Mouse (Mus musculus) neural tube, embryonic 12.5 days (tissue): Measurements from ENCODE around the gene Far1. TPM values are rescaled to one million over a fixed set of nuclear protein-coding genes. Genes with fewer than 3 reads are reported as not detected.

Source experiments
- ATAC-seq: fragments of 200-750 bp; cut with Nextera tagmentation; 2 replicates; pipeline ENCODE4 v1.8.0; 2017; ENCODE audit warnings: low read depth, mild to moderate bottlenecking, moderate TSS enrichment, moderate library complexity; ENCODE audit not compliant: low FRiP score
- H3K27ac ChIP-seq: fragments of 300-500 bp; sonication (generic); 2 replicates; pipeline ENCODE4 v1.5.1; 2016
- H3K27me3 ChIP-seq: fragments of 300-500 bp; sonication (generic); replicated peaks from 2 replicates; pipeline ENCODE4 v1.6.1; 2016; ENCODE audit warnings: mild to moderate bottlenecking
- H3K36me3 ChIP-seq: fragments of 300-500 bp; sonication (generic); 2 replicates; pipeline ENCODE4 v1.6.1; 2016; ENCODE audit warnings: mild to moderate bottlenecking
- H3K4me1 ChIP-seq: fragments of 300-500 bp; sonication (generic); 2 replicates; pipeline ENCODE4 v1.6.1; 2016
- H3K4me2 ChIP-seq: fragments of 300-500 bp; sonication (generic); replicated peaks from 2 replicates; pipeline ENCODE4 v1.6.1; 2016; ENCODE audit warnings: mild to moderate bottlenecking
- H3K4me3 ChIP-seq: fragments of 300-500 bp; sonication (generic); 2 replicates; pipeline ENCODE4 v1.5.1; 2016
- H3K9ac ChIP-seq: fragments of 300-500 bp; sonication (generic); 2 replicates; pipeline ENCODE4 v1.6.1; 2016; ENCODE audit warnings: mild to moderate bottlenecking
- H3K9me3 ChIP-seq: fragments of 300-500 bp; sonication (generic); 2 replicates; pipeline ENCODE4 v1.6.1; 2016; ENCODE audit warnings: mild to moderate bottlenecking
- WGBS: fragments of 180-500 bp; shearing (Covaris S2); methylation state at CpG from one replicate; pipeline ENCODE4 v1.1.7; 2016; 5-methylcytosine and 5-hydroxymethylcytosine counted together
- polyA plus RNA-seq: library from polyadenylated mRNA; unstranded; fragments of >200 nt; fragmentation: Nextera tagmentation; extraction: Ambion mirVana; gene quantifications from 2 replicates; pipeline ENCODE4 v1.2.1, GENCODE M21; 2016

The Far1 gene
- polyA plus RNA-seq, 1 experiment from 2014 or later, result 81.8 TPM

- no peaks in the 10 kb centered on the region for H3K27me3 ChIP-seq
- no peak for ATAC-seq
- H3K36me3 ChIP-seq, result no peaks in the 10 kb centered on the region
- H3K9ac ChIP-seq, result no peak overlapping the region
- WGBS, result 70% methylated on average over 2 of the region's 2 CpGs
- H3K9me3 ChIP-seq, result no peaks in the 10 kb centered on the region
- no peaks in the 10 kb centered on the region for H3K4me1 ChIP-seq
- no peak overlapping the region for H3K27ac ChIP-seq
- H3K4me2 ChIP-seq, result no peak overlapping the region
- H3K4me3 ChIP-seq, result no peak overlapping the region
These were observed 68.5 kb downstream of the Far1 start for GRCm38 (mm10) chr7:113582111-113582510.

GRCm38 (mm10) chr7:113589211-113589610 lies 75.6 kb downstream of the Far1 start:
- Histone ChIP-seq H3K4me2 (no peak overlapping the region), H3K36me3 (no peaks in the 10 kb centered on the region), H3K9ac (no peak overlapping the region), H3K27ac (no peak overlapping the region), H3K27me3 (no peaks in the 10 kb centered on the region), H3K4me3 (no peak overlapping the region), H3K9me3 (no peaks in the 10 kb centered on the region), H3K4me1 (no peaks in the 10 kb centered on the region)
- 94% methylated on average over 2 of the region's 2 CpGs for WGBS
- ATAC-seq, result no peak

GRCm38 (mm10) chr7:113590330-113590729 lies 76.7 kb downstream of the Far1 start:
- Histone ChIP-seq H3K4me2 (no peak overlapping the region), H3K9me3 (no peaks in the 10 kb centered on the region), H3K36me3 (no peaks in the 10 kb centered on the region), H3K27ac (no peak overlapping the region), H3K4me1 (no peaks in the 10 kb centered on the region), H3K9ac (no peak overlapping the region), H3K27me3 (no peaks in the 10 kb centered on the region), H3K4me3 (no peak overlapping the region)
- WGBS, result 67% methylated on average over 1 of the region's 1 CpGs
- ATAC-seq, result no peak

- no peaks in the 10 kb centered on the region for H3K36me3 ChIP-seq
- H3K4me2 ChIP-seq, result no peak overlapping the region
- H3K27me3 ChIP-seq, result no peaks in the 10 kb centered on the region
- no peak for ATAC-seq
- no peaks in the 10 kb centered on the region for H3K9me3 ChIP-seq
- 30% methylated on average over 1 of the region's 1 CpGs for WGBS
- no peak overlapping the region for H3K27ac ChIP-seq
- no peak overlapping the region for H3K4me3 ChIP-seq
- H3K4me1 ChIP-seq, result no peaks in the 10 kb centered on the region
- no peak overlapping the region for H3K9ac ChIP-seq
These were observed 77.5 kb downstream of the Far1 start for GRCm38 (mm10) chr7:113591084-113591483.

GRCm38 (mm10) chr7:113591557-113592354 lies 78.1 kb downstream of the Far1 start:
- Histone ChIP-seq H3K27me3 (no peaks in the 10 kb centered on the region), H3K36me3 (no peaks in the 10 kb centered on the region), H3K9ac (no peak overlapping the region), H3K4me3 (no peak overlapping the region), H3K4me2 (no peak overlapping the region), H3K4me1 (no peaks in the 10 kb centered on the region), H3K27ac (no peak overlapping the region), H3K9me3 (no peaks in the 10 kb centered on the region)
- 84% methylated on average over 9 of the region's 9 CpGs for WGBS
- no peak for ATAC-seq

GRCm38 (mm10) chr7:113592696-113593095 lies 79.1 kb downstream of the Far1 start:
- no peak overlapping the region for H3K4me2 ChIP-seq
- H3K4me3 ChIP-seq, result no peak overlapping the region
- H3K4me1 ChIP-seq, result no peaks in the 10 kb centered on the region
- WGBS, result 83% methylated on average over 9 of the region's 9 CpGs
- H3K9ac ChIP-seq, result no peak overlapping the region
- H3K27ac ChIP-seq, result no peak overlapping the region
- H3K27me3 ChIP-seq, result no peaks in the 10 kb centered on the region
- ATAC-seq, result no peak
- no peaks in the 10 kb centered on the region for H3K36me3 ChIP-seq
- H3K9me3 ChIP-seq, result no peaks in the 10 kb centered on the region

GRCm38 (mm10) chr7:113594363-113594762 lies 80.7 kb downstream of the Far1 start:
- 0 out of 2 replicates have a peak, but pooled peaks have one; percentile 25 for ATAC-seq
- no peak overlapping the region for H3K27ac ChIP-seq
- no peaks in the 10 kb centered on the region for H3K9me3 ChIP-seq
- no peak overlapping the region for H3K4me3 ChIP-seq
- no peak overlapping the region for H3K9ac ChIP-seq
- no peaks in the 10 kb centered on the region for H3K27me3 ChIP-seq
- no peaks in the 10 kb centered on the region for H3K36me3 ChIP-seq
- no peaks in the 10 kb centered on the region for H3K4me1 ChIP-seq
- 2% methylated on average over 3 of the region's 3 CpGs for WGBS
- no peak overlapping the region for H3K4me2 ChIP-seq

GRCm38 (mm10) chr7:113597231-113597630 lies 83.6 kb downstream of the Far1 start:
- H3K9ac ChIP-seq, result no peak overlapping the region
- no peaks in the 10 kb centered on the region for H3K27me3 ChIP-seq
- H3K27ac ChIP-seq, result no peak overlapping the region
- no peaks in the 10 kb centered on the region for H3K9me3 ChIP-seq
- no peak overlapping the region for H3K4me3 ChIP-seq
- H3K4me2 ChIP-seq, result no peak overlapping the region
- no peaks in the 10 kb centered on the region for H3K4me1 ChIP-seq
- H3K36me3 ChIP-seq, result no peaks in the 10 kb centered on the region
- no peak for ATAC-seq

GRCm38 (mm10) chr7:113601803-113602202 lies 88.2 kb downstream of the Far1 start:
- H3K27ac ChIP-seq, result no peak overlapping the region
- H3K4me3 ChIP-seq, result no peak overlapping the region
- WGBS, result 82% methylated on average over 3 of the region's 3 CpGs
- H3K9ac ChIP-seq, result no peak overlapping the region
- no peaks in the 10 kb centered on the region for H3K9me3 ChIP-seq
- ATAC-seq, result no peak
- H3K4me1 ChIP-seq, result no peaks in the 10 kb centered on the region
- H3K36me3 ChIP-seq, result no peaks in the 10 kb centered on the region
- no peaks in the 10 kb centered on the region for H3K27me3 ChIP-seq
- H3K4me2 ChIP-seq, result no peak overlapping the region

GRCm38 (mm10) chr7:113607928-113608327 lies 94.3 kb downstream of the Far1 start:
- no peaks in the 10 kb centered on the region for H3K9me3 ChIP-seq
- no peak overlapping the region for H3K9ac ChIP-seq
- H3K27ac ChIP-seq, result no peak overlapping the region
- H3K4me2 ChIP-seq, result 0 out of 2 replicates have a peak overlapping the region, but pooled peaks have one; percentile 14
- H3K36me3 ChIP-seq, result no peaks in the 10 kb centered on the region
- H3K4me1 ChIP-seq, result 0 out of 2 replicates have a peak, but pooled peaks cover 5% of the 10 kb centered on the region
- WGBS, result 44% methylated on average over 9 of the region's 9 CpGs
- H3K4me3 ChIP-seq, result no peak overlapping the region
- no peak for ATAC-seq
- H3K27me3 ChIP-seq, result no peaks in the 10 kb centered on the region

GRCm38 (mm10) chr7:113609027-113609705 lies 95.5 kb downstream of the Far1 start:
- H3K9me3 ChIP-seq, result no peaks in the 10 kb centered on the region
- peak; percentile 66 for ATAC-seq

GRCm38 (mm10) chr7:113612628-113613027 lies 99.0 kb downstream of the Far1 start:
- H3K4me3 ChIP-seq, result no peak overlapping the region
- H3K4me1 ChIP-seq, result 0 out of 2 replicates have a peak, but pooled peaks cover 5% of the 10 kb centered on the region
- WGBS, result 84% methylated on average over 4 of the region's 4 CpGs
- no peak overlapping the region for H3K9ac ChIP-seq
- no peak overlapping the region for H3K27ac ChIP-seq
- no peaks in the 10 kb centered on the region for H3K9me3 ChIP-seq
- ATAC-seq, result no peak
- no peaks in the 10 kb centered on the region for H3K36me3 ChIP-seq
- no peak overlapping the region for H3K4me2 ChIP-seq
- H3K27me3 ChIP-seq, result no peaks in the 10 kb centered on the region

More at GRCm38 (mm10) chr7:113609027-113609705, 95.5 kb downstream of the Far1 start:
- Histone ChIP-seq H3K36me3 (no peaks in the 10 kb centered on the region), H3K9ac (no peak overlapping the region), H3K27me3 (no peaks in the 10 kb centered on the region), H3K4me3 (no peak overlapping the region), H3K4me1 (0 out of 2 replicates have a peak, but pooled peaks cover 5% of the 10 kb centered on the region), H3K4me2 (no peak overlapping the region), H3K27ac (no peak overlapping the region)
- 21% methylated on average over 8 of the region's 8 CpGs for WGBS
